Mouse (Mus musculus) thymus, adult 2 months (tissue): ENCODE measurements at regions not wholly inside any gene's neighbourhood (a gene's known extent, or its start where the extent isn't known, plus 50 kb on each side); places are given as distances from the start of the nearest gene placed in this dataset.

Source experiments
- CTCF ChIP-seq: fragments of 200-500 bp; IDR thresholded peaks from 2 replicates; pipeline ENCODE4 v1.5.1; 2012; ENCODE audit warnings: mild to moderate bottlenecking, control low read depth, low read length, moderate library complexity, borderline replicate concordance; ENCODE audit not compliant: control insufficient read depth, poor library complexity, insufficient read depth; ENCODE audit errors: extremely low read depth
- POLR2A ChIP-seq: fragments of 200-500 bp; IDR thresholded peaks from 2 replicates; pipeline ENCODE4 v1.6.1; 2012; ENCODE audit warnings: mild to moderate bottlenecking, low read length, control low read depth, moderate library complexity; ENCODE audit not compliant: control insufficient read depth, poor library complexity, insufficient read depth; ENCODE audit errors: extremely low read depth

DNA sequence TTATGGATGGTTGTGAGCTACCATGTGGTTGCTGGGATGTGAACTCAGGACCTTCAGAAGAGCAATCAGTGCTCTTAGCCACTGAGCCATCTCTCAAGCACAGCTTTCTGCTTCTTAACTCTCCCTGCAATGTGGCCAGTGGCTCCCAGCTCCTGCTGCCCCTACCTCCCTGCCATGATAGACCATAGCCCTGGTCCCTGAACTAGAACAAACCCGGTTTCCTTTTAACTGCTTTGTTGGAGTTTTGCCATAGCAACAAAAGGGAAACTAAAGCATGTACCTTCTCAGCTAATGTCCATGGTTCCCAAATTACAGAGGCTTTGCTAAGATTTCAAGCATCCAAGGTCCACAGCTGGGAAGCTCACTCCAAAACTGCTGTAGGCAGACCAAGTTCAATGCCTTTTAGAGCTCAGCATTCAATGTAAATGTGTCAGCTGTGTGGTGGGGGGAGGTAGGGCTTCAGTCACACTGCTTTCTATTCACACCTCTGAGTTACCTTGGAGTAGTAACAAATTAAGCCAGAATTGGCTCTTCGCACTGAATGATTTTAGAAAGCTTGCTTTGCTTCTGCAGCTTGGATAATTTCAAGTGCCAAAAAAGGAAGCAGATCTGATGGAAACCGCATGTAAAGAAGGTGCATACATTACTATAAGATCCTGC lies 54.0 kb upstream of the Usp24 start:
- TF ChIP-seq CTCF (no peak), POLR2A (no peak)
